17 mouse cellular contexts compared by ENCODE assay signal in genomic region chr14:108805394-108805982, GRCm38 (mm10).
A peak's percentile ranks its signal among the peaks of the same experiment; 100 is the strongest.
DNase-seq lines count a peak whose midpoint lies in the region; ATAC-seq and TF ChIP-seq lines count a peak whose summit lies in the region.
"Had no signal": no experiment of that assay in that cellular context is flagged by ENCODE, and none has a peak within 500 bp of the region (broad histone marks: within the 10 kb centered on the region; RNA-seq: fewer than 3 reads in every experiment).

No protein-coding gene starts in this region.

- H3K9me3 ChIP-seq in forebrain, embryonic 13.5 days (replicated peaks): no peaks in the 10 kb centered on the region
- no peaks in the 10 kb centered on the region for H3K9me3 ChIP-seq in forebrain, embryonic 10.5 days
- H3K9me3 ChIP-seq in liver, postnatal 0 days (ENCODE audit: low read length): no peaks in the 10 kb centered on the region
- H3K9me3 ChIP-seq: heart, embryonic 12.5 days; kidney, embryonic 15.5 days; limb, embryonic 15.5 days; megakaryocyte, embryonic 14.5 days; neural tube, embryonic 12.5 days; stomach, embryonic 15.5 days had no signal

- no peak overlapping the region for H3K4me3 ChIP-seq in forebrain, embryonic 13.5 days
- H3K4me3 ChIP-seq in forebrain, embryonic 10.5 days: no peak overlapping the region
- no peak overlapping the region for H3K4me3 ChIP-seq in liver, postnatal 0 days (ENCODE audit: low read depth, low read length)
- H3K4me3 ChIP-seq: heart, embryonic 12.5 days; kidney, embryonic 15.5 days; limb, embryonic 15.5 days; megakaryocyte, embryonic 14.5 days; neural tube, embryonic 12.5 days; stomach, embryonic 15.5 days had no signal

- no peaks in the 10 kb centered on the region for H3K27me3 ChIP-seq in forebrain, embryonic 13.5 days
- H3K27me3 ChIP-seq in forebrain, embryonic 10.5 days (ENCODE audit: poor library complexity, severe bottlenecking): no peaks in the 10 kb centered on the region
- no peaks in the 10 kb centered on the region for H3K27me3 ChIP-seq in liver, postnatal 0 days (ENCODE audit: insufficient read depth, low read length)
- H3K27me3 ChIP-seq: heart, embryonic 12.5 days; kidney, embryonic 15.5 days; limb, embryonic 15.5 days; megakaryocyte, embryonic 14.5 days; neural tube, embryonic 12.5 days; stomach, embryonic 15.5 days had no signal

- DNase-seq in forebrain, embryonic 10.5 days (ENCODE audit: extremely low spot score, low spot score): no peak
- peak; percentile 62 for DNase-seq in brain, adult 2 months (ENCODE audit: low read depth, low spot score)
- peak; percentile 19 to 25 for DNase-seq in frontal cortex, postnatal 14 days (ENCODE audit: low spot score in 2 of 2)
- DNase-seq in left cerebral cortex, postnatal 36 days (ENCODE audit: low spot score in 2 of 2): peak; percentile 18 to 28
- DNase-seq in thymus, postnatal 4 days: no peak
- DNase-seq in embryo, embryonic 10 days (ENCODE audit: low spot score): no peak
- no peak for DNase-seq in liver, postnatal 0 days
- DNase-seq: adrenal gland, postnatal 14 days; lung, adult 2 months had no signal

- TF ChIP-seq EP300 in liver, postnatal 0 days (IDR thresholded peaks at IDR 0.05; ENCODE audit: low read depth): no peak

- WGBS in forebrain, embryonic 13.5 days: 74% methylated on average over 5 of the region's 5 CpGs
- 88% methylated on average over 5 of the region's 5 CpGs for WGBS in forebrain, embryonic 10.5 days
- WGBS in liver, postnatal 0 days (ENCODE audit: insufficient replicate concordance): 68% methylated on average over 5 of the region's 5 CpGs

- H3K27ac ChIP-seq in forebrain, embryonic 13.5 days: no peak overlapping the region
- no peak overlapping the region for H3K27ac ChIP-seq in forebrain, embryonic 10.5 days
- H3K27ac ChIP-seq in liver, postnatal 0 days (ENCODE audit: low read depth): no peak overlapping the region
- H3K27ac ChIP-seq: kidney, embryonic 15.5 days; limb, embryonic 15.5 days; neural tube, embryonic 12.5 days; stomach, embryonic 15.5 days had no signal

- ATAC-seq in forebrain, embryonic 13.5 days: peak; percentile 30; the same call in 1 of the 2 replicates
- ATAC-seq in liver, postnatal 0 days: no peak
- ATAC-seq: inflammation-experienced regulatory T-cells, adult 6 months had no signal

- TF ChIP-seq CTCF in liver, postnatal 0 days (IDR thresholded peaks at IDR 0.05; ENCODE audit: low read depth): no peak

- no peak overlapping the region for H3K4me2 ChIP-seq in forebrain, embryonic 13.5 days
- no peak overlapping the region for H3K4me2 ChIP-seq in liver, postnatal 0 days (ENCODE audit: low read depth, low read length)
- H3K4me2 ChIP-seq: heart, embryonic 12.5 days; kidney, embryonic 15.5 days; limb, embryonic 15.5 days; neural tube, embryonic 12.5 days; stomach, embryonic 15.5 days had no signal

- intact Hi-C loops in left cerebral cortex, postnatal 36 days (cut with DNase I): loop anchor here (10.0 kb wide), 1 partner anchor 109 kb away; the partner anchor contains the start of gene Slitrk1

- H3K4me1 ChIP-seq in forebrain, embryonic 13.5 days: no peaks in the 10 kb centered on the region
- no peaks in the 10 kb centered on the region for H3K4me1 ChIP-seq in forebrain, embryonic 10.5 days
- H3K4me1 ChIP-seq in liver, postnatal 0 days (ENCODE audit: insufficient read depth): no peaks in the 10 kb centered on the region
- H3K4me1 ChIP-seq: heart, embryonic 12.5 days; kidney, embryonic 15.5 days; limb, embryonic 15.5 days; megakaryocyte, embryonic 14.5 days; neural tube, embryonic 12.5 days; stomach, embryonic 15.5 days had no signal

- H3K36me3 ChIP-seq in forebrain, embryonic 13.5 days (ENCODE audit: poor library complexity, severe bottlenecking): no peaks in the 10 kb centered on the region
- H3K36me3 ChIP-seq in forebrain, embryonic 10.5 days (replicated peaks): no peaks in the 10 kb centered on the region
- H3K36me3 ChIP-seq in liver, postnatal 0 days (replicated peaks; ENCODE audit: insufficient read depth, low read length): no peaks in the 10 kb centered on the region
- H3K36me3 ChIP-seq: heart, embryonic 12.5 days; kidney, embryonic 15.5 days; limb, embryonic 15.5 days; neural tube, embryonic 12.5 days; stomach, embryonic 15.5 days had no signal

- H3K9ac ChIP-seq in forebrain, embryonic 13.5 days: no peak overlapping the region
- H3K9ac ChIP-seq in liver, postnatal 0 days (replicated peaks): no peak overlapping the region
- H3K9ac ChIP-seq: heart, embryonic 12.5 days; kidney, embryonic 15.5 days; limb, embryonic 15.5 days; neural tube, embryonic 12.5 days; stomach, embryonic 15.5 days had no signal

Comparison
In these comparisons a context has a peak if more than half of its experiments do, and no peak if none do; other contexts are left out.
1. DNase-seq: peak in brain, adult 2 months (single experiment), frontal cortex, postnatal 14 days (2 of 2) and left cerebral cortex, postnatal 36 days (2 of 2); none in forebrain, embryonic 10.5 days (single experiment), thymus, postnatal 4 days (single experiment), embryo, embryonic 10 days (single experiment) and liver, postnatal 0 days (single experiment).